Mouse (Mus musculus) cortical plate, adult 2 months (tissue): ENCODE data around the gene Cnot10.

Source experiments
- CTCF ChIP-seq: fragments of 200-500 bp; IDR thresholded peaks from 2 replicates; pipeline ENCODE4 v1.5.1; 2011; ENCODE audit warnings: mild to moderate bottlenecking, control low read depth, low read length; ENCODE audit not compliant: insufficient read depth; ENCODE audit errors: extremely low read depth
- POLR2A ChIP-seq: fragments of 200-500 bp; IDR thresholded peaks from 2 replicates; pipeline ENCODE4 v1.6.1; 2011; ENCODE audit warnings: mild to moderate bottlenecking, low read length, control low read depth; ENCODE audit not compliant: insufficient read depth; ENCODE audit errors: extremely low read depth

DNA sequence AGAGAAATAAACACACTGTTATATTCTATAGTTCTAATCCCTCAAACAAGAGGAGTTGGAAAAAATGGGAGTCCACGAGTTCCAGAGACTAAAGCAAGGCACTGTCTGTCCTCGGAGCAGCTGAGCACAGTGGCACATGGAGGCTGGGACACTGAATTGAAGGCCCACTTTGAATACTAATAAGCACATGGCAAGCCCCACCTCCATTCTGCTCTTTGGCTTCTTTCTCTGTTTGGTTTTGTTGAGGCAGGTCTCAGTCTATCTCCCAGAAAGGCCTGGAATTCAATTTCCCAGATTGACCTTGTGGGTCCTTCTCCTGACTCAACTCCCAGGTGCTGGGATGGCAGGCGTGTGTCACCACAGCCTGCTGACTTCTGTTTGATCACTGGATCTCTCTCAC is 3.2 kb downstream of the Cnot10 start:
- TF ChIP-seq CTCF: no peak
- TF ChIP-seq POLR2A: no peak
